Mouse (Mus musculus) stomach, embryonic 14.5 days (tissue): ENCODE measurements at regions not wholly inside any gene's neighbourhood (a gene's known extent, or its start where the extent isn't known, plus 50 kb on each side); places are given as distances from the start of the nearest gene placed in this dataset.

Source experiments
- ATAC-seq: fragments of 200-750 bp; cut with Nextera tagmentation; 2 replicates; pipeline ENCODE4 v1.8.0; 2017; ENCODE audit warnings: low read depth, moderate TSS enrichment; ENCODE audit not compliant: insufficient number of reproducible peaks, insufficient read depth, low FRiP score
- H3K27ac ChIP-seq: fragments of 300-500 bp; sonication (generic); 2 replicates; pipeline ENCODE4 v1.5.1; 2014; ENCODE audit warnings: mild to moderate bottlenecking, low read length, moderate library complexity, mixed read lengths
- H3K27me3 ChIP-seq: fragments of 300-500 bp; sonication (generic); 2 replicates; pipeline ENCODE4 v1.6.1; 2014; ENCODE audit warnings: low read length, control low read depth, mixed read lengths; ENCODE audit not compliant: control insufficient read depth, insufficient read depth
- H3K36me3 ChIP-seq: fragments of 300-500 bp; sonication (generic); 2 replicates; pipeline ENCODE4 v1.6.1; 2014; ENCODE audit warnings: mild to moderate bottlenecking, control low read depth, low read length, moderate library complexity, mixed read lengths; ENCODE audit not compliant: control insufficient read depth, insufficient read depth
- H3K4me1 ChIP-seq: fragments of 300-500 bp; sonication (generic); 2 replicates; pipeline ENCODE4 v1.6.1; 2014; ENCODE audit warnings: low read length, control low read depth, mixed read lengths; ENCODE audit not compliant: control insufficient read depth, insufficient read depth
- H3K4me2 ChIP-seq: fragments of 300-500 bp; sonication (generic); replicated peaks from 2 replicates; pipeline ENCODE4 v1.6.1; 2014; ENCODE audit warnings: low read depth, low read length, control low read depth
- H3K4me3 ChIP-seq: fragments of 300-500 bp; sonication (generic); 2 replicates; pipeline ENCODE4 v1.5.1; 2014; ENCODE audit warnings: low read depth, low read length, control low read depth
- H3K9ac ChIP-seq: fragments of 300-500 bp; sonication (generic); replicated peaks from 2 replicates; pipeline ENCODE4 v1.6.1; 2014; ENCODE audit warnings: low read depth, mild to moderate bottlenecking, control low read depth, low read length, moderate library complexity, mixed read lengths
- H3K9me3 ChIP-seq: fragments of 300-500 bp; sonication (generic); 2 replicates; pipeline ENCODE4 v1.6.1; 2016; ENCODE audit warnings: low read depth, low read length, control low read depth; ENCODE audit not compliant: control insufficient read depth
- WGBS: fragments of 180-500 bp; shearing (Covaris S2); extraction: QIAGEN DNeasy Blood & Tissue Kit; methylation state at CpG from one replicate; pipeline ENCODE4 v1.1.7; 2014; 5-methylcytosine and 5-hydroxymethylcytosine counted together

GRCm38 (mm10) chr11:110649575-110650210 lies 250.8 kb downstream of the Map2k6 start:
- no peak overlapping the region for H3K27ac ChIP-seq
- 52% methylated on average over 7 of the region's 7 CpGs for WGBS
- no peaks in the 10 kb centered on the region for H3K27me3 ChIP-seq
- no peak for ATAC-seq
- no peak overlapping the region for H3K9ac ChIP-seq
- H3K4me3 ChIP-seq: no peak overlapping the region
- H3K36me3 ChIP-seq: no peaks in the 10 kb centered on the region
- no peaks in the 10 kb centered on the region for H3K9me3 ChIP-seq
- no peak overlapping the region for H3K4me2 ChIP-seq
- H3K4me1 ChIP-seq: no peaks in the 10 kb centered on the region

DNA sequence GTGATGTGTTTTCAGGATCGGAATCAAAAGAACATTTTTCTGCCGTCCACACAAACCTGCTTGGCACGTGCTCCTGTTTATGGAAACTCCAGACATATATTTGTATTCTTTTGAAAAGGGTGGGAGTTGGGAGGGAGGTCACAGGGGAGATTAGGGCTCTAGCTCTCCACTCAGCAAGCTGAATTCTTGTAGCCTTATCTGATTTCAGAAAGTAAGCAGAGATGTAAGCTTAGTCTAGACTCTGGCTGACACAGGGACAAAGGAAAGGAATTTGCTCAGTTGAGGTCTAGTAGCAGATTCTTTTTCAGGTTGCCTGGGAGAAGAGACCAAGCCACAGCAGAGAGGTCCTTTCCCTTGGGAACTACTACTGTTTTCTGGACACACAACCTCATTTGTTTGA lies 253.1 kb downstream of the Map2k6 start:
- 26% methylated on average over 3 of the region's 3 CpGs for WGBS
- no peak overlapping the region for H3K4me3 ChIP-seq
- H3K27me3 ChIP-seq: no peaks in the 10 kb centered on the region
- no peaks in the 10 kb centered on the region for H3K36me3 ChIP-seq
- no peak overlapping the region for H3K27ac ChIP-seq
- H3K4me1 ChIP-seq: no peaks in the 10 kb centered on the region
- H3K9ac ChIP-seq: no peak overlapping the region
- no peak overlapping the region for H3K4me2 ChIP-seq
- no peaks in the 10 kb centered on the region for H3K9me3 ChIP-seq
- no peak for ATAC-seq

DNA sequence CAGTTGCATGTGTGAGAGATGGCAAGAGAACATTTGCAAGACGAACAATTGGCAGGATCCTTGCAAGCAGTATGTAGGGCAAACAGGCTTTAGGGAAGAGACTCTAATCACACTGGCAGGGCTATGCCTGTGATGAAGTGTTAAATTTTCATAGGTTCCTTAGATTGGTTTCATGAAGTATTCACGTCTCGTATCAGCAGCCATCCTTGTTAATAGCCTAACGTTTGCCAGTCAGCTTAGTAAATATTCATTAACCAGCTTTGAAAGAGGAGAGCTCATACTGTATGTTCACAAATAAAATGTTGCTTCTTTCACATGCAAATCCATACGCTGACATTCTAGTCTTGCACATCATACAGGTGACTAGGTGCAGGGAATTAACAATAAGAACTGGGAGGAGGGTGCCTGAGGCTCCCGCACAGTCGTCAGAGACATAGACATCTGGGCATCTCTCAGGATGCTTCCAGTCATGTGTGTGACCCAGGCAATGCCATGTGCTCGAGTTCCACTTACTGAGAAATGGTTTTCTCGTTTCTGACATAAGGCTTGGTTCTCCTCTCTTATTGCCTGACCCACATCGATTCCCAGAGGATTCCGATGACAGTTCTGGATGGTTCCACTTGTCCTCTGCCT lies 257.7 kb downstream of the Map2k6 start:
- no peaks in the 10 kb centered on the region for H3K9me3 ChIP-seq
- H3K36me3 ChIP-seq: no peaks in the 10 kb centered on the region
- no peak overlapping the region for H3K4me3 ChIP-seq
- H3K27ac ChIP-seq: no peak overlapping the region
- WGBS: 90% methylated on average over 11 of the region's 11 CpGs
- no peaks in the 10 kb centered on the region for H3K4me1 ChIP-seq
- H3K9ac ChIP-seq: no peak overlapping the region
- no peak for ATAC-seq
- H3K27me3 ChIP-seq: no peaks in the 10 kb centered on the region
- no peak overlapping the region for H3K4me2 ChIP-seq

- no peak overlapping the region for H3K9ac ChIP-seq
- 37% methylated on average over 8 of the region's 8 CpGs for WGBS
- H3K4me1 ChIP-seq: no peaks in the 10 kb centered on the region
- ATAC-seq: no peak
- no peaks in the 10 kb centered on the region for H3K9me3 ChIP-seq
- H3K27me3 ChIP-seq: no peaks in the 10 kb centered on the region
- H3K27ac ChIP-seq: no peak overlapping the region
- H3K4me2 ChIP-seq: no peak overlapping the region
- H3K4me3 ChIP-seq: no peak overlapping the region
- H3K36me3 ChIP-seq: no peaks in the 10 kb centered on the region
Observed at GRCm38 (mm10) chr11:110657854-110658253, 258.9 kb downstream of the Map2k6 start.

DNA sequence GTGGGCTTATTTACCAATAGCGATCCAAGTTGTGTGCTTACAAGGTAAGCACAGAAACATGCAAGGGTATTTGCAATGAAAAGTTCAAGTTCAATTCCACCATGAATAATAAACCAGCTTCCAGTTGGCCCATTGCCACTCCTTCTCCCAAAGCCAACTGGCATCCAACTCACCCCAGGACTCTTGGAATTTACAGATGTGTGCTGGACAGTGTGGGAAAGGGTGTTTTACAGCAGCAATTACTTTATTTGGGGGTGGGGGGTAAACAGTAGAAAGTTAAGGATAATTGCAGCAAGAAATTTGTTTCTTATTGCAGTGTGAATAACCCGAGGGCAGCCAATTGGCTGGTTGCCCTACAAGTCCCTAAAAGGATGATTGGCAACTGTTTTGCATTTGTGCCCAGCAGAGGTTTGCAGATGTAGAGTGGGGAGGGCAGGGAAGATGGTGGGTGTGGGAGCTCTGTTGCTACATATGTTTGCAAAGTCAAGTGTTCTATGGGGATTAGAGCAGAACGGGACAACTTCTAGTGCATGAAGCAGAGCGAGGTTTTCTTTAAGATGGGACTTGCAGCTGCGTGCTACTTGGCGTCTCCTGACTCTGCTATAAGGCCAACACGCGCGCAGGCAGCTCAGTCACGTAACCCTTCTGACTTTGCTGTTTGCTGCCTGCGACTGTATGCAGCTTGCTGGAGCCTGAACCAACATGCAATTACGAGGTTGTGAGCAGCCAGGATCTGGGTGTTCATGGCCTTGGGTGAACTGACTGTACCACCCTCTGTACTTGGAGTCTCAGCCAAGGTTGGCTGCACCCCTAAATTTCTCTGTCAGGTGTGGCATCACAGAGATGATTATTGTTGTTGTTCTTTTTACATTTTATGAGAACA lies 271.9 kb downstream of the Map2k6 start:
- 90% methylated on average over 12 of the region's 12 CpGs for WGBS
- no peaks in the 10 kb centered on the region for H3K9me3 ChIP-seq
- H3K4me3 ChIP-seq: no peak overlapping the region
- H3K4me1 ChIP-seq: no peaks in the 10 kb centered on the region
- H3K27ac ChIP-seq: no peak overlapping the region
- H3K4me2 ChIP-seq: no peak overlapping the region
- no peaks in the 10 kb centered on the region for H3K27me3 ChIP-seq
- H3K9ac ChIP-seq: no peak overlapping the region
- no peak for ATAC-seq
- H3K36me3 ChIP-seq: no peaks in the 10 kb centered on the region

DNA sequence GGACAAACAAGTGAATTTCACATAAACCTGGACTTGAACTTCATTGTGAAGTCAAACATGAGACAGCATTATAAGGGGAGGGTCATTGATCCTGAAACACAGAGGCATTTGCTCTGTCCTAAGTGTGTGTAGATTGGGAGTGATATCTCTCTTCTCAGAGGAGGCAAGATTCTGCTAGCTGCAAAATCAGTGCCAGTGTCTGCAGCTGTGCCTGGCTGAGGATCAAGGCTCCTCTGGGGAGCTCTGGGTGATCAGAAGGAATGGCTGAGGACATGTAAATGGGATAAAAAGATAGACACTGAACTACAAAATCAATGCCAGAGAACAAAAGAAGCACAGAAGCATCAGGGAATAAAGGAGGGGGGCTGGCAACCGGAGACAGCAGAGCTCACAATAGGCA lies 274.0 kb downstream of the Map2k6 start:
- H3K9me3 ChIP-seq: no peaks in the 10 kb centered on the region
- no peak overlapping the region for H3K27ac ChIP-seq
- no peaks in the 10 kb centered on the region for H3K36me3 ChIP-seq
- no peaks in the 10 kb centered on the region for H3K27me3 ChIP-seq
- no peak overlapping the region for H3K4me3 ChIP-seq
- no peak for ATAC-seq
- 56% methylated on average over 1 of the region's 1 CpGs for WGBS
- H3K9ac ChIP-seq: no peak overlapping the region
- no peaks in the 10 kb centered on the region for H3K4me1 ChIP-seq
- H3K4me2 ChIP-seq: no peak overlapping the region

DNA sequence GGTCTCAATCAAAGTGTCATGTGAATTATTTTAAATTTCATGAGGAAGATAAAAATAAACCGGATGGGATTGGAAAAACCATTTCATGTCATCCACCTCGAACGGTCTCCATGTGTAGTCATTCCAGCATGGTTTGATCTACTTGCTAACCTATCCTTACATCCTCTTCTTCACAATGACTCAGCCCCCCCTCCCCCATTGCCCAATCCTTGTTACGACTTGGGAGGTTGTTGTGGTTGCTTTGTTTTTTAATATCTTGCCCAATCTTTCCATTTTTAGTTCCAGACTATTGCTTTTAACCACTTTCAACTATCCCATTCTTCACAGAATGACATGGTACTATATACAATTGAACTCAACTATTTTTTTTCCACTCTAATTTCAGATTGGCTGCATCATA lies 275.0 kb upstream of the Kcnj16 start:
- Histone ChIP-seq H3K36me3 (no peaks in the 10 kb centered on the region), H3K4me2 (no peak overlapping the region), H3K4me1 (no peaks in the 10 kb centered on the region), H3K27me3 (no peaks in the 10 kb centered on the region), H3K9me3 (no peaks in the 10 kb centered on the region), H3K9ac (no peak overlapping the region), H3K27ac (no peak overlapping the region), H3K4me3 (no peak overlapping the region)
- WGBS: 72% methylated on average over 4 of the region's 4 CpGs
- no peak for ATAC-seq

DNA sequence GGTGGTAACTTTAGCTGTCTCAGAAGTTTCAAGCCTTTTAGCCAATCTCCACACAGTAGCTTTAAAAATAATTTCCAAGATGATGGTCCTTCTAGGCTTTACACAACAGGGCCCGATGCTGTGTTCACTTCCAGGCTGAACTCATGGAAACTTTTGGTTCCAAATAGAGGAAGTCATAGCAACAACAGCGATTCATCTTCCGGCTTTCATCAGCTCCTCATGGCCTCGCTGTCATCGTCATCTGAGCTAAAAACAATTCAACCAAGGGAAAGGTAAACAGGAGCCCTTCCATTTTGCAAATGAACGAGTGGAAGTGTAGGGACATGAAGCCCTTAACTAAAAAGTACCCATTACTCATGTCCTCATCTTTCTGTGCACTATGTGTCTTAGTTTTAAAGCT lies 270.8 kb upstream of the Kcnj16 start:
- H3K4me1 ChIP-seq: no peaks in the 10 kb centered on the region
- ATAC-seq: no peak
- whole genome bisulfite sequencing: 72% methylated on average over 6 of the region's 6 CpGs

More for the DNA sequence above, 270.8 kb upstream of the Kcnj16 start:
- Histone ChIP-seq H3K4me3 (no peak overlapping the region), H3K27ac (no peak overlapping the region), H3K9ac (no peak overlapping the region), H3K4me2 (no peak overlapping the region), H3K36me3 (no peaks in the 10 kb centered on the region), H3K27me3 (no peaks in the 10 kb centered on the region), H3K9me3 (no peaks in the 10 kb centered on the region)
